Mouse (Mus musculus) heart, postnatal 36 days (tissue): ENCODE data around the gene Rpn2. TPM values are rescaled to one million over a fixed set of nuclear protein-coding genes. Genes with fewer than 3 reads are reported as not detected.

Experiments used
- DNase-seq, 2 experiments: peaks; one replicate each; pipeline ENCODE4 v3.0.0; 2021 to 2022
- intact Hi-C: fragments of 180-260 bp; cut with DNase I; formaldehyde crosslinking; loops from one replicate; pipeline ENCODE4 v1.15.1; 2025
- total RNA-seq, 2 experiments: library from RNA; stranded (reverse); gene quantifications; 2 replicates each; pipeline ENCODE4 v1.2.3; 2021

The Rpn2 gene
- total RNA-seq, 2 experiments from 2014 or later, result 92.5 to 101 TPM

GRCm38 (mm10) chr2:157343337-157343736 is 64.5 kb downstream of the Rpn2 start:
- no peak for DNase-seq
- intact Hi-C loops, result no loop called here

DNA sequence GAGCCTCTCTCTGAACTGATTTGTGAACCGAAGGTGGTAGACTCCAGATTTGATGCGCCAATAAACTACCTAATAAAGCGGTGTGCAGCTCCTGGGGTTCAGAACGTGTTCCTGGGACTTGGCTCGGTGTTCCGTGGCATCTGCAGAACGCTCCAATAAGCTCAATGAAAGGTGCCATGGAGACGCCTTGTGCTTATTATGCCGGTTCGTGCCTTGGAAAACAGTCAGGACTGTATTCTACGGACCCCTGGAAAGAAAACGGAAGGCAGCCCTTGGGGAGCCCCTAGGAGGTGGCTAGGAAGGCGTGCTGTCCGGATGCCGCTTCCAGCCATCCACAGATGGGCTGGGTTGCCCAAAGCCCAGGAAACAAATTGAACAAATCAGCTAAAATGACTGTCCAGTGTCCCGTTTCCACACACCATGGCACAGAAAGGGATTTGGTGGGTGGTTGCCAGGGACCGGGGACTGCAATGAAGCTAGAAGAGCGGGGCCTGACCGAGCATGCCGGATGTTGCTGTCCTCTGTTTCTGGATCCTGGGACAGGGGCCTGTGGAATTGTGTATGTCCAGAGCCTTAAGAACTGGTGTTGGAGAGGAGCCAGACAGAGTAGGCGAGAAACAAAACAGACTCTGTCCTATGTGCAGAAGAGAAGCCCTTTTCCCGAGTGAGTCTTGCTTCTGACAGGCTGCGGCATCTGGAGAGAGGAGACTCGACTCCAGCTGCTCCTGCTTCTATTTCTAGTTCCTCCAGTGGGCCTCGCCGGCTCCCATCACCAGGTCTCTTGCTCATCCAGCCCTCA is 68.7 kb downstream of the Rpn2 start, which contains the start of gene Ghrh:
Gene Ghrh, minus strand, starts transcription at position 146 of the 799 bp plus-strand sequence.
- peak; percentile 26 to 31 for DNase-seq
- intact Hi-C loops, result no loop called here

DNA sequence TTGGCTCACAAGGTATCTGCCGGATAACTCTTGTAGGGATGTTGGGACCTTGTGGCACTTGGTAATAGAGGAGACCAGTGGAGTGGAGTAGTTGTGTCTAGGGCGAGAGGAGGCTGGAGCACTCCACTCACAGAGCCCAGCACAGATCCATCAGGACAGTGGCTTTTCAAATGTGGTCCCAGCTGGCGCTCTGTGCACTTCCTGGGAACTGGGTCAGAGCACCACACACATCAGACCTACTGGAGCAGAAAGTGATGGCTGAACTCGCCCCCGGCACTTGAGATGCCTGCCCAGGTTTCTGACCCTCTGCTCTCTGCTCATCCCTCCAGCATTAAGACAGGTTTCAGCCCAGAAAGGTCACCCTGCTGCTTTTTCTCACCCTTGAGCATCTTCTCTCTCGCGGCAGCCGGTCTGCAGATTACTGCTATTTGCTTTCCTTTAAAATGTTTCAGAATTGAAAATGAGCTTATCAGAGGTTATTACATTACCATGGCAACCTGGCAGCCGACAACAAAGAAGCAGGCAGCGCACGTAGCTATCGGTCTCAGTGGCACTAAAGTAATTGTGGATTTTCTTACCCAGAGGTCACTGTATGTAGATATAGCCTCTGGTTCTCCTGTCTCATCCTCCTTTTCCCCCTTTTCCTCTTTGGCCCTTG is 70.4 kb downstream of the Rpn2 start:
- intact Hi-C loops, result no loop called here
- no peak for DNase-seq

DNA sequence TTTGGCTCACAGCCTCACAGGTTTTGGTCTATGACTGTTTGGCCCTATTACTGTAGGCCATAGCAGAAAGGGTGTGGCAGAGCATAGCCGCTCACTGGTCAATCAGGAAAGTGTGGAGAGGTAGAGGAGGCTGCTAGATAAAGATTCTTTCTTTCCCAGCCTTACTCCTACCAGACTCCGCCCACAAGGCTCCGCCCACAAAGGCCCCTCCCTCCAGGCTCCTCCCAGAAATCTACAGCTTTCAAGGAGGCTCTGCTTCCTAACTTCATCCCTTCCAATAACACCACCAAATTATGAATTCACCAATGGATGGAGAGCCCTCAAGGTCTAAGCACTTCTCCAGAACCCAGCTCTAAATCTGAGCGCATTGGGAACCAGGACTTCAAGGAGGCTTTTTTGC is 74.4 kb downstream of the Rpn2 start:
- DNase-seq, result no peak
- intact Hi-C loops, result no loop called here

GRCm38 (mm10) chr2:157354106-157354505 is 75.3 kb downstream of the Rpn2 start:
- no peak for DNase-seq
- intact Hi-C loops, result no loop called here

GRCm38 (mm10) chr2:157360028-157360427 is 81.2 kb downstream of the Rpn2 start:
- intact Hi-C loops, result loop anchor here (10.0 kb wide), 1 partner anchor 375 kb away; the partner anchor contains the start of gene Ctnnbl1

DNA sequence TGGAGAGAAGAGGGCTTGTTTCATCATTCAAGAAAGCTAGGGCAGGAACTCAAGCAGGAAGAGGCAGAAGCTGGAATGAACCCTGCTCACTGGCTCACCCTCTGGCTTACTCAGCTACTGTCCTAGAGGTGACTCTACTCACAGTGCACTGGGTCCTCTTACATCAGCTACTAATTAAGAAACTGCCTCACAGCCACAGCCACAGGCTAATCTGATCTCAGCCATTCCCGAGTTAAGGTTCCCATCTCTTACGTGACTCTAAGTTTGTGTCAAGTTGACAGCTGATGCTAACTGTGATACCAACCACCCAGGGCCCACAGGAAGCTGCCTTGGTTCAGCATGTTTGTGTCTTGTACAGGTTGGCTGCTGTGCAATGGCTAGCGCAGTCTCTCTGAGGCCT is 84.2 kb downstream of the Rpn2 start:
- intact Hi-C loops, result loop anchor here (10.0 kb wide), 1 partner anchor 372 kb away; the partner anchor contains the start of gene Ctnnbl1
- DNase-seq, result no peak

More at GRCm38 (mm10) chr2:157360028-157360427, 81.2 kb downstream of the Rpn2 start:
- DNase-seq, result no peak

GRCm38 (mm10) chr2:157366762-157367161 is 87.9 kb downstream of the Rpn2 start:
- intact Hi-C loops, result loop anchor here (10.0 kb wide), 1 partner anchor 368 kb away; the partner anchor contains the start of gene Ctnnbl1
- DNase-seq, result peak in 1 of 2 experiments; percentile 12

DNA sequence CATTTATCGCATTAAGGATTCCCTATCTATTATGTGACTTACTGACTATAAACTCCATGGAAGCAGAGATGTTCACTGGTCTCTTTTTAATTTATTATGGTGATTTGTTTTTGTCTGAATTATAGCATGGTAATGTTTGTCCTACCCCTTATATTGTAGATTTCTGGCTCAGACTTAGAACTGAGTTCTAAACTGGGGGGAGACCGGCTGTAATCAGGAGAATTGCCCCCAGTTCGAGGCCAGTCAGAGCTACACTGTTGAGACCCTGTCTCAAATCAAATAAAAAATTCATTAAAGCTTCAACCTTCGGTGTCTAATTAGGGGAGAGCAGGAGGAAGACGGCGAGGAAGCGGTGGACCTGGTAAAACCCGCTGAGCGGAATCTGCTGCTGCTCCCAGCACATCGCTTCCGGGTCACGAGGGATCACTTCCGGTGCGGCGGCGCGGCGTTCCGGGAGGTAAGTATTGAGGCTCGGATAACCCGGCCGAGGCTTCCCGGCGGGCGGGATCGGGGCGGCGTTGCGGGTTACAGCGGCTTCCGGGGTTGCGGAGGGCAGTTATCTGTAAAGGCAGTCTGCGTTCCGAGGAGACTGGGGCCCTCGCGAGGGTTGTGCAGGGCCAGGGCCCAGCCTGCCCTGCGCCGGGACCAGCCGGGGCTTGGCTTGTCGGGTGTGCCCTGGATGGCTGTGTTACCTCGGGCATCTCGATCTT is 88.5 kb downstream of the Rpn2 start, which contains the start of gene Manbal:
Gene Manbal, plus strand, starts transcription at position 411 of the 710 bp plus-strand sequence.
- peak; percentile 98 to 99 for DNase-seq
- intact Hi-C loops, result loop anchor here (10.0 kb wide), 1 partner anchor 367 kb away; the partner anchor contains the start of gene Ctnnbl1

GRCm38 (mm10) chr2:157367991-157368390 is 89.2 kb downstream of the Rpn2 start:
- DNase-seq, result no peak
- intact Hi-C loops, result loop anchor here (10.0 kb wide), 1 partner anchor 367 kb away; the partner anchor contains the start of gene Ctnnbl1

DNA sequence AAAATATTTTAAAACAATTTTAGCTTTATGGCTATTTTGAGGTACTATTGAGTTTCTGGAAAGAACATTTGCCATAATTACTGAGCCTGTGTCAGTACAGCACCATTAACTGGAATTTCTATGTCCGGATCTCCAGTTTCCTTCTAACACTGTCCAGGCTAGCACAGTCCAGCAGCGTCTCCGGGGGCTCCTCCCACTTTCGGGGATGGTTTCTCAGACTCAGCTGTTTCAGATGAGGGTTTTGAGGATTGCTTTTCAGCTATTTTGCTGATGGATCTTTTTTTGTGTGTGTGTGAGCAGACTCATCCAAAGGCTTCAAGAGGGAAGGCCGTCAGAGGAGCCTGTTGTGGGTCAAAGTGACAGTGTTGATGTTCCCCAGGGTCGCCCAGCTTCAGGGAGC is 92.9 kb downstream of the Rpn2 start:
- intact Hi-C loops, result no loop called here
- DNase-seq, result no peak

- peak; percentile 12 to 24 for DNase-seq
- intact Hi-C loops, result no loop called here
Observed at GRCm38 (mm10) chr2:157373681-157374080, 94.9 kb downstream of the Rpn2 start.

DNA sequence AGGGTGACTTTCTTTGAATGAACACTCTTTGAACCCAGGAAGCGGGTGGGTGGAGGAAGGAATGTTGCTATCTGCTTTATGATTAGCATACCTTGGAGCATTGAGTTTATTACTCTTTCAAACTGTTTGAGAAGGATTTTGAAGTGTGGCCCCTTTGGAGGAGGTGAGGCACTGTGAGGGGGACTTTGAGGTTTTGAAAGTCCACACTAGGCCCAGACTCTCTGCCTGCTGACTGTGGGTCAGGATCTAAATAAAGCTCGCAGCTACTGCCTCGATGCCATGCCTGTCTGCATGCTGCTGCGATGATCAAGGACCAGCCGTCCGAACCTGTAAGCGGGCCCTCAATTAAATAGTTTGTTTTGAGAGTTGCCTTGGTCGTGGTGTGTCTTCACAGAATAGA is 96.2 kb downstream of the Rpn2 start:
- no peak for DNase-seq
- intact Hi-C loops, result no loop called here

Other genes starting within 250 kb of the Rpn2 start
- 10 to 100 TPM; 11.5 to 13.4 TPM for gene Soga1, start 199.8 kb upstream of the Rpn2 start, total RNA-seq
- not detected for gene Tldc2, start 192.0 kb upstream of the Rpn2 start, total RNA-seq
- gene Samhd1, start 143.8 kb upstream of the Rpn2 start, total RNA-seq, result 10 to 100 TPM; 21.9 to 29.5 TPM
- gene Rbl1, start 74.5 kb upstream of the Rpn2 start, total RNA-seq, result 1 to 10 TPM; 1.4 to 2.6 TPM
- gene Mroh8, start 532 bp downstream of the Rpn2 start, total RNA-seq, result under 1 TPM in 1 of 2 experiments, not detected in 1; 0.43 TPM
- gene Ghrh, start 68.5 kb downstream of the Rpn2 start, total RNA-seq, result not detected
- 10 to 100 TPM; 21.5 to 23.1 TPM for gene Manbal, start 88.6 kb downstream of the Rpn2 start, total RNA-seq
- 1 to 10 TPM; 3.4 to 4.9 TPM for gene Src, start 139.4 kb downstream of the Rpn2 start, total RNA-seq